Mouse (Mus musculus) embryonic facial prominence, embryonic 11.5 days (tissue): ENCODE data around the gene BC049715. TPM values are rescaled to one million over a fixed set of nuclear protein-coding genes. Genes with fewer than 3 reads are reported as not detected.

Source experiments
- ATAC-seq: fragments of 200-750 bp; cut with Nextera tagmentation; replicated peaks from 2 replicates; pipeline ENCODE4 v1.8.0; 2017; ENCODE audit warnings: low read depth; ENCODE audit not compliant: insufficient number of reproducible peaks, low FRiP score, low TSS enrichment
- DNase-seq: peaks from one replicate; pipeline ENCODE4 v3.0.0-alpha.2; 2015; ENCODE audit warnings: low spot score
- H3K27ac ChIP-seq: fragments of 300-500 bp; sonication (generic); replicated peaks from 2 replicates; pipeline ENCODE4 v1.5.1; 2014; ENCODE audit warnings: mild to moderate bottlenecking, low read depth, low read length, control low read depth
- H3K27me3 ChIP-seq: fragments of 300-500 bp; sonication (generic); 2 replicates; pipeline ENCODE4 v1.6.1; 2014; ENCODE audit warnings: mild to moderate bottlenecking, low read length, moderate library complexity, mixed read lengths; ENCODE audit not compliant: control insufficient read depth, insufficient read depth
- H3K36me3 ChIP-seq: fragments of 300-500 bp; sonication (generic); replicated peaks from 2 replicates; pipeline ENCODE4 v1.6.1; 2014; ENCODE audit warnings: low read depth, mild to moderate bottlenecking, low read length, moderate library complexity, mixed read lengths; ENCODE audit not compliant: control insufficient read depth, insufficient read depth
- H3K4me1 ChIP-seq: fragments of 300-500 bp; sonication (generic); 2 replicates; pipeline ENCODE4 v1.6.1; 2014; ENCODE audit warnings: low read length, mixed read lengths; ENCODE audit not compliant: control insufficient read depth, insufficient read depth
- H3K4me2 ChIP-seq: fragments of 300-500 bp; sonication (generic); 2 replicates; pipeline ENCODE4 v1.6.1; 2014; ENCODE audit warnings: low read depth, mild to moderate bottlenecking, control low read depth, low read length, moderate library complexity
- H3K4me3 ChIP-seq: fragments of 300-500 bp; sonication (generic); 2 replicates; pipeline ENCODE4 v1.5.1; 2014; ENCODE audit warnings: low read depth, low read length, control low read depth
- H3K9ac ChIP-seq: fragments of 300-500 bp; sonication (generic); replicated peaks from 2 replicates; pipeline ENCODE4 v1.6.1; 2014; ENCODE audit warnings: mild to moderate bottlenecking, control low read depth, low read length
- H3K9me3 ChIP-seq: fragments of 300-500 bp; sonication (generic); replicated peaks from 2 replicates; pipeline ENCODE4 v1.6.1; 2016; ENCODE audit warnings: mild to moderate bottlenecking, low read length, inconsistent platforms, mixed read lengths; ENCODE audit not compliant: control insufficient read depth
- WGBS: fragments of 180-500 bp; shearing (Covaris S2); extraction: QIAGEN DNeasy Blood & Tissue Kit; methylation state at CpG from one replicate; pipeline ENCODE4 v1.1.7; 2014; 5-methylcytosine and 5-hydroxymethylcytosine counted together
- microRNA-seq: library from miRNA; unstranded; fragments of <30 nt; microRNA quantifications from one replicate; pipeline ENCODE4, GENCODE M21; 2016; ENCODE audit warnings: borderline number of aligned reads
- polyA plus RNA-seq: library from polyadenylated mRNA; unstranded; fragments of >200 nt; fragmentation: Nextera tagmentation; extraction: Ambion mirVana; gene quantifications from 2 replicates; pipeline ENCODE4 v1.2.1, GENCODE M21; 2014

BC049715 gene
- polyA plus RNA-seq, 1 experiment from 2014 or later: 1.1 TPM

DNA sequence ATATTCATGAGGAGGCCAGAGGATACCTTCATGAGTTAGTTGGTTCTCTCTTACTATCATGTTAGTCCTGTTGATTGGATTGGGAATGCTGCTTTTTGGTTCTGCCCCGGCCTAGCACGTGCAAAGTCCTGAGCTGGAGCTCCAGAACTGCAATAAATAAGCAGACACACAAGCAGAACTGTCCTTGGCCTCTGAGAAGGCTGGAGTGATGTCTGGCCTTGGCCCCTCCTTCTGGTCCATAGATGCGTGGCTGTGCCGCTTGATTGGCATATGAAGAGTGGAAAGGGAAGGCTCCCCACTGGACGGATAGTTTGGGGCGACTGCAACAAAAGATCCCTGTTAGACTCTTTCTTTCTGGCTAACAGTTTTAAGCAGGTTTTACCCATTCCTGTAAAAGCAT lies 61.6 kb downstream of the BC049715 start:
- no peak for ATAC-seq
- no peaks in the 10 kb centered on the region for H3K4me1 ChIP-seq
- WGBS: 84% methylated on average over 6 of the region's 6 CpGs
- no peaks in the 10 kb centered on the region for H3K27me3 ChIP-seq
- no peak overlapping the region for H3K4me3 ChIP-seq
- no peak overlapping the region for H3K4me2 ChIP-seq
- no peaks in the 10 kb centered on the region for H3K36me3 ChIP-seq
- DNase-seq: no peak
- no peak overlapping the region for H3K9ac ChIP-seq
- H3K9me3 ChIP-seq: no peaks in the 10 kb centered on the region
- H3K27ac ChIP-seq: no peak overlapping the region

DNA sequence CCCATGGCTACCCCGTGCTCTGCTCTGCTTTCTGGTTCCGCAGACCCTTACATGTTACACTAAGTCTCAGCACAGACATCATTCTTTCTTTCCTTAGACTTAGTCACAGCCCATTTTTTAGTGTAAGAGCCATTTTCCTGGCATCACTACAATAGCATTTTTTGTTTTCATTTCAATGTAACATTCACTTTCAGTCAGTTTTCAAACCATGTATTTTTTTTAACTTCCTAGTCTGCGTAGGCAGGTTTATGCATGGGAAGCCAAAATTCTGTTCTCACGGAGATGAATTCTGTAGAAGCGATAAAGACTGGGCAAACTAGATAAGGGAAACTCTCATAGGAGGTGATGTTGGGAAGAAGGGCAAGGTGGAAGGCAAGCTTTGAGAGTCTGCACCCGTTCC lies 62.1 kb downstream of the BC049715 start:
- WGBS: 93% methylated on average over 6 of the region's 6 CpGs
- Histone ChIP-seq H3K27me3 (no peaks in the 10 kb centered on the region), H3K4me3 (no peak overlapping the region), H3K36me3 (no peaks in the 10 kb centered on the region), H3K9ac (no peak overlapping the region), H3K27ac (no peak overlapping the region), H3K4me2 (no peak overlapping the region), H3K9me3 (no peaks in the 10 kb centered on the region), H3K4me1 (no peaks in the 10 kb centered on the region)
- ATAC-seq (no peak), DNase-seq (no peak)

Small RNA genes within 50 kb of the gene (microRNA-seq; reads per million reads assigned to microRNA genes)
- not detected for gene Gm44364

Other genes starting within 250 kb of the BC049715 start
- gene Plbd1, start 165.7 kb upstream of the BC049715 start, polyA plus RNA-seq: 1.9 and 2.5 TPM in 2 replicates
- 0.14 and 0.29 TPM in 2 replicates for gene Gucy2c, start 45.9 kb upstream of the BC049715 start, polyA plus RNA-seq
- 0.46 and 0.56 TPM in 2 replicates for gene Hist4h4, start 23.2 kb upstream of the BC049715 start, polyA plus RNA-seq
- gene H2afj, start 19.4 kb upstream of the BC049715 start, polyA plus RNA-seq: 87.8 and 89.1 TPM in 2 replicates
- gene Wbp11, start 607 bp downstream of the BC049715 start, polyA plus RNA-seq: 140 and 146 TPM in 2 replicates
- gene Smco3, start 7.8 kb downstream of the BC049715 start, polyA plus RNA-seq: 0.74 and 1.2 TPM in 2 replicates
- 1.2 and 1.3 TPM in 2 replicates for gene Art4, start 30.1 kb downstream of the BC049715 start, polyA plus RNA-seq
- gene Mgp, start 48.2 kb downstream of the BC049715 start, polyA plus RNA-seq: 9.7 and 11.8 TPM in 2 replicates
- not detected in 2 replicates for gene Erp27, start 94.6 kb downstream of the BC049715 start, polyA plus RNA-seq
- not detected in 2 replicates for gene Pde6h, start 96.2 kb downstream of the BC049715 start, polyA plus RNA-seq
- 56.2 and 58.1 TPM in 2 replicates for gene Arhgdib, start 114.3 kb downstream of the BC049715 start, polyA plus RNA-seq